Mouse (Mus musculus) heart, embryonic 15.5 days (tissue): ENCODE data around the gene Cd82. TPM values are rescaled to one million over a fixed set of nuclear protein-coding genes. Genes with fewer than 3 reads are reported as not detected.

Source experiments
- ATAC-seq: fragments of 200-750 bp; cut with Nextera tagmentation; replicated peaks from 2 replicates; pipeline ENCODE4 v1.8.0; 2017; ENCODE audit warnings: low read depth, moderate TSS enrichment; ENCODE audit not compliant: insufficient number of reproducible peaks, insufficient read depth, low FRiP score
- H3K27ac ChIP-seq: fragments of 300-500 bp; sonication (generic); 2 replicates; pipeline ENCODE4 v1.5.1; 2015; ENCODE audit warnings: mild to moderate bottlenecking, inconsistent platforms
- H3K27me3 ChIP-seq: fragments of 300-500 bp; sonication (generic); 2 replicates; pipeline ENCODE4 v1.6.1; 2015; ENCODE audit warnings: inconsistent platforms
- H3K36me3 ChIP-seq: fragments of 300-500 bp; sonication (generic); 2 replicates; pipeline ENCODE4 v1.6.1; 2015; ENCODE audit warnings: mild to moderate bottlenecking, inconsistent platforms
- H3K4me1 ChIP-seq: fragments of 300-500 bp; sonication (generic); replicated peaks from 2 replicates; pipeline ENCODE4 v1.6.1; 2015; ENCODE audit warnings: inconsistent platforms
- H3K4me2 ChIP-seq: fragments of 300-500 bp; sonication (generic); 2 replicates; pipeline ENCODE4 v1.6.1; 2015; ENCODE audit warnings: inconsistent platforms, mild to moderate bottlenecking, moderate library complexity
- H3K4me3 ChIP-seq: fragments of 300-500 bp; sonication (generic); 2 replicates; pipeline ENCODE4 v1.5.1; 2015; ENCODE audit warnings: mild to moderate bottlenecking, inconsistent platforms
- H3K9ac ChIP-seq: fragments of 300-500 bp; sonication (generic); 2 replicates; pipeline ENCODE4 v1.6.1; 2015; ENCODE audit warnings: mild to moderate bottlenecking, inconsistent platforms
- H3K9me3 ChIP-seq: fragments of 300-500 bp; sonication (generic); replicated peaks from 2 replicates; pipeline ENCODE4 v1.6.1; 2016; ENCODE audit warnings: inconsistent platforms
- WGBS: fragments of 180-500 bp; shearing (Covaris S2); methylation state at CpG from one replicate; pipeline ENCODE4 v1.1.7; 2015; ENCODE audit warnings: mixed read lengths; 5-methylcytosine and 5-hydroxymethylcytosine counted together
- polyA plus RNA-seq: library from polyadenylated mRNA; unstranded; fragments of >200 nt; fragmentation: Nextera tagmentation; extraction: Ambion mirVana; gene quantifications from 2 replicates; pipeline ENCODE4 v1.2.1, GENCODE M21; 2015

Gene Cd82
- 24.4 and 59.4 TPM in 2 replicates for polyA plus RNA-seq

GRCm38 (mm10) chr2:93462760-93463159 is at the start of gene Cd82:
TSS of gene Cd82 (minus strand) at chr2:93463140.
- Histone ChIP-seq H3K4me3 (peak within 1 kb of the TSS; percentile 59), H3K27me3 (no peaks in the 10 kb centered on the region), H3K36me3 (no peaks in the 10 kb centered on the region), H3K4me2 (peak within 1 kb of the TSS; percentile 87), H3K4me1 (peaks cover 37% of the 10 kb centered on the region), H3K9ac (peak within 1 kb of the TSS; percentile 56), H3K9me3 (no peaks in the 10 kb centered on the region), H3K27ac (peak within 1 kb of the TSS; percentile 78)
- peak; percentile 75 for ATAC-seq
- WGBS, result 1% methylated on average over 20 of the region's 20 CpGs

- Histone ChIP-seq H3K9ac (no peak overlapping the region), H3K4me3 (no peak overlapping the region), H3K27me3 (no peaks in the 10 kb centered on the region), H3K4me2 (no peak overlapping the region), H3K4me1 (no peaks in the 10 kb centered on the region), H3K36me3 (no peaks in the 10 kb centered on the region), H3K9me3 (no peaks in the 10 kb centered on the region), H3K27ac (no peak overlapping the region)
- no peak for ATAC-seq
- WGBS, result 64% methylated on average over 7 of the region's 7 CpGs
These were observed 49.2 kb upstream of the Cd82 start for GRCm38 (mm10) chr2:93512130-93512529.

GRCm38 (mm10) chr2:93510839-93511238 is 47.9 kb upstream of the Cd82 start:
- Histone ChIP-seq H3K4me1 (no peaks in the 10 kb centered on the region), H3K4me2 (no peak overlapping the region), H3K9me3 (no peaks in the 10 kb centered on the region), H3K9ac (no peak overlapping the region), H3K27me3 (no peaks in the 10 kb centered on the region), H3K27ac (no peak overlapping the region), H3K4me3 (no peak overlapping the region), H3K36me3 (no peaks in the 10 kb centered on the region)
- ATAC-seq, result no peak
- WGBS, result 80% methylated on average over 1 of the region's 1 CpGs

- H3K4me3 ChIP-seq, result no peak overlapping the region
- ATAC-seq, result no peak
- 79% methylated on average over 12 of the region's 12 CpGs for WGBS
These were observed 47.1 kb upstream of the Cd82 start for GRCm38 (mm10) chr2:93509777-93510750.

GRCm38 (mm10) chr2:93505091-93505490 is 42.2 kb upstream of the Cd82 start:
- WGBS, result 63% methylated on average over 6 of the region's 6 CpGs
- H3K9ac ChIP-seq, result no peak overlapping the region
- H3K4me2 ChIP-seq, result no peak overlapping the region
- peaks cover 13% of the 10 kb centered on the region; the same call in 1 of the 2 replicates for H3K27me3 ChIP-seq
- H3K27ac ChIP-seq, result no peak overlapping the region
- H3K36me3 ChIP-seq, result no peaks in the 10 kb centered on the region
- no peak for ATAC-seq
- no peak overlapping the region for H3K4me3 ChIP-seq
- H3K4me1 ChIP-seq, result no peaks in the 10 kb centered on the region
- H3K9me3 ChIP-seq, result no peaks in the 10 kb centered on the region

More at GRCm38 (mm10) chr2:93509777-93510750, 47.1 kb upstream of the Cd82 start:
- H3K27me3 ChIP-seq, result no peaks in the 10 kb centered on the region
- no peaks in the 10 kb centered on the region for H3K4me1 ChIP-seq
- no peaks in the 10 kb centered on the region for H3K9me3 ChIP-seq
- no peak overlapping the region for H3K27ac ChIP-seq
- H3K4me2 ChIP-seq, result no peak overlapping the region
- H3K9ac ChIP-seq, result no peak overlapping the region
- no peaks in the 10 kb centered on the region for H3K36me3 ChIP-seq

- Histone ChIP-seq H3K4me2 (no peak overlapping the region), H3K9me3 (no peaks in the 10 kb centered on the region), H3K4me3 (no peak overlapping the region), H3K27me3 (peaks cover 13% of the 10 kb centered on the region; the same call in 1 of the 2 replicates), H3K36me3 (no peaks in the 10 kb centered on the region), H3K4me1 (no peaks in the 10 kb centered on the region), H3K9ac (no peak overlapping the region), H3K27ac (no peak overlapping the region)
- WGBS, result 49% methylated on average over 4 of the region's 4 CpGs
- no peak for ATAC-seq
These were observed 40.4 kb upstream of the Cd82 start for GRCm38 (mm10) chr2:93503353-93503752.

GRCm38 (mm10) chr2:93501303-93501702 is 38.4 kb upstream of the Cd82 start:
- Histone ChIP-seq H3K4me1 (no peaks in the 10 kb centered on the region), H3K27me3 (peaks cover 13% of the 10 kb centered on the region; the same call in 1 of the 2 replicates), H3K4me3 (no peak overlapping the region), H3K27ac (no peak overlapping the region), H3K9me3 (no peaks in the 10 kb centered on the region), H3K9ac (no peak overlapping the region), H3K36me3 (no peaks in the 10 kb centered on the region), H3K4me2 (no peak overlapping the region)
- no peak for ATAC-seq
- WGBS, result 58% methylated on average over 10 of the region's 10 CpGs

GRCm38 (mm10) chr2:93497221-93497620 is 34.3 kb upstream of the Cd82 start:
- Histone ChIP-seq H3K27ac (no peak overlapping the region), H3K9me3 (no peaks in the 10 kb centered on the region), H3K36me3 (no peaks in the 10 kb centered on the region), H3K4me3 (no peak overlapping the region), H3K4me1 (no peaks in the 10 kb centered on the region), H3K9ac (no peak overlapping the region), H3K27me3 (peaks cover 17% of the 10 kb centered on the region; the same call in 1 of the 2 replicates), H3K4me2 (no peak overlapping the region)
- WGBS, result 79% methylated on average over 5 of the region's 5 CpGs
- ATAC-seq, result no peak

GRCm38 (mm10) chr2:93495170-93495569 is 32.2 kb upstream of the Cd82 start:
- no peaks in the 10 kb centered on the region for H3K4me1 ChIP-seq
- no peaks in the 10 kb centered on the region for H3K9me3 ChIP-seq
- no peak overlapping the region for H3K27ac ChIP-seq
- H3K27me3 ChIP-seq, result 0 out of 2 replicates have a peak, but pooled peaks cover 11% of the 10 kb centered on the region
- H3K4me2 ChIP-seq, result no peak overlapping the region
- no peak overlapping the region for H3K4me3 ChIP-seq
- 84% methylated on average over 3 of the region's 3 CpGs for whole genome bisulfite sequencing
- no peaks in the 10 kb centered on the region for H3K36me3 ChIP-seq
- H3K9ac ChIP-seq, result no peak overlapping the region
- no peak for ATAC-seq

- Histone ChIP-seq H3K4me1 (no peaks in the 10 kb centered on the region), H3K36me3 (no peaks in the 10 kb centered on the region), H3K27me3 (peaks cover 18% of the 10 kb centered on the region), H3K9ac (no peak overlapping the region), H3K27ac (no peak overlapping the region), H3K9me3 (no peaks in the 10 kb centered on the region), H3K4me2 (no peak overlapping the region), H3K4me3 (no peak overlapping the region)
- no peak for ATAC-seq
- 67% methylated on average over 3 of the region's 3 CpGs for WGBS
These were observed 30.6 kb upstream of the Cd82 start for GRCm38 (mm10) chr2:93493541-93493940.

GRCm38 (mm10) chr2:93490516-93490915 is 27.6 kb upstream of the Cd82 start:
- ATAC-seq, result no peak
- H3K4me2 ChIP-seq, result no peak overlapping the region
- H3K27me3 ChIP-seq, result peaks cover 30% of the 10 kb centered on the region
- no peak overlapping the region for H3K27ac ChIP-seq
- H3K4me1 ChIP-seq, result no peaks in the 10 kb centered on the region
- no peak overlapping the region for H3K4me3 ChIP-seq
- H3K9me3 ChIP-seq, result no peaks in the 10 kb centered on the region
- WGBS, result 79% methylated on average over 2 of the region's 2 CpGs
- H3K9ac ChIP-seq, result no peak overlapping the region
- no peaks in the 10 kb centered on the region for H3K36me3 ChIP-seq
